In the genomic region with DNA sequence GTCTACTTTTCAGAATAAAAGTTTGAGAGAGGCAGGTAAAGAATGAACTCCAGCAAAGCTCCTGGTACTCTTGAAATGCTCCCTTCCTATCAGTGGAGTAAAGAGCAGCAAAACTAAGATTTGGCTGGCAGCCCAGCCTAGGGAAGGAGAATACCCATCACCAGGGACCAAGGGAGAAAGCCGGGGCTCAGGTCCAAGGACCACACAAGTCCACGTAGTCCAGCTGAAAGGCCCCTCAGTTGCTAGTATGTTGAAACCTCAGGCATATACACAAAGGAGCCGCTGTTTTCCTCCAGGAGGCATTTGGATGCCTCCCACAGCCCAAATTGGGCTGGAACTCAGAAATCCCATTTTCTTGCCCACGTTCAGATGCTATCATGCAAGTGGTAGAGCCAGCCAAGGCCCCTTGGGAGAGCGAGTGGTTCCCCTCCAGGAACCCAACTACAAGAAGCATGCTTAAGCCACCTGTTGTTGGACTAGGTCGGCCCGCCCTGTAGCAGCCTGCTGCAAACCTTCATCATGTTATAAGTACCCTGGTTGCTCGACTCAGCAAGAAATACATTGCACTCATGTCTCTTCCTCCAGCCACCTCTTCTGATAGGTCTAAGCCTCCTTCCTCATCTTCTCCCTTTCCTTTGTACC, we compare ENCODE assay signal across 8 mouse cellular contexts. TPM values are rescaled to one million over a fixed set of nuclear protein-coding genes. Genes with fewer than 3 reads are reported as not detected.
DNase-seq lines count a peak whose midpoint lies in the region; ATAC-seq and TF ChIP-seq lines count a peak whose summit lies in the region.

No protein-coding gene starts in this region.

- H3K4me2 ChIP-seq in forebrain, embryonic 14.5 days (ENCODE audit: low read length) = peak overlapping the region; percentile 90

- peak; percentile 30; the same call in 1 of the 2 replicates for ATAC-seq in forebrain, embryonic 14.5 days
- ATAC-seq in granulocyte monocyte progenitor cell, adult 5-6 weeks (replicated peaks; ENCODE audit: poor library complexity, severe bottlenecking) = no peak

- no peaks in the 10 kb centered on the region for H3K9me3 ChIP-seq in forebrain, embryonic 14.5 days (replicated peaks; ENCODE audit: control insufficient read depth, low read length)

- no peak overlapping the region for H3K27ac ChIP-seq in kidney, adult 2 months (ENCODE audit: insufficient read depth, low read depth, low read length)
- no peak overlapping the region for H3K27ac ChIP-seq in forebrain, embryonic 14.5 days (ENCODE audit: low read depth, low read length)
- H3K27ac ChIP-seq in olfactory bulb, adult 2 months (ENCODE audit: insufficient read depth, low read depth, low read length) = no peak overlapping the region

- peak overlapping the region; percentile 85 for H3K9ac ChIP-seq in forebrain, embryonic 14.5 days (ENCODE audit: low read length)

- DNase-seq in kidney, postnatal 10 days = peak; percentile 4
- no peak for DNase-seq in kidney, adult 2 months
- peak; percentile 64 for DNase-seq in forebrain, embryonic 14.5 days (ENCODE audit: low spot score)
- peak; percentile 17 to 41 for DNase-seq in layer of hippocampus, postnatal 14 days (ENCODE audit: low spot score in 2 of 2)
- DNase-seq in thymus, postnatal 14 days = no peak
- DNase-seq in adrenal gland, adult 8-10 months = no peak

- TF ChIP-seq CTCF in kidney, adult 2 months (conservative IDR thresholded peaks at IDR 0.05; ENCODE audit: insufficient read depth, insufficient read length, low read depth, low read length) = no peak
- no peak for TF ChIP-seq CTCF in olfactory bulb, adult 2 months (IDR thresholded peaks at IDR 0.05; ENCODE audit: insufficient read depth, low read depth, low read length)

- no peaks in the 10 kb centered on the region for H3K4me1 ChIP-seq in kidney, adult 2 months (ENCODE audit: control insufficient read depth, insufficient read depth, low read length)
- peaks cover 5% of the 10 kb centered on the region; the same call in 1 of the 2 replicates for H3K4me1 ChIP-seq in forebrain, embryonic 14.5 days (ENCODE audit: control insufficient read depth, insufficient read depth, low read length)
- H3K4me1 ChIP-seq in olfactory bulb, adult 2 months (ENCODE audit: control insufficient read depth, insufficient read depth, low read length) = peaks cover 7% of the 10 kb centered on the region; the same call in 1 of the 2 replicates

- peaks cover 2% of the 10 kb centered on the region for H3K27me3 ChIP-seq in kidney, adult 2 months (replicated peaks; ENCODE audit: control insufficient read depth, insufficient read depth, low read length)
- H3K27me3 ChIP-seq in forebrain, embryonic 14.5 days (replicated peaks; ENCODE audit: control insufficient read depth, insufficient read depth, low read length) = no peaks in the 10 kb centered on the region

- no peak for TF ChIP-seq POLR2A in kidney, adult 2 months (IDR thresholded peaks at IDR 0.05; ENCODE audit: low read depth, low read length)
- TF ChIP-seq POLR2A in olfactory bulb, adult 2 months (IDR thresholded peaks at IDR 0.05; ENCODE audit: insufficient read depth, low read depth, low read length) = no peak

- 63% methylated on average over 8 of the region's 8 CpGs for WGBS in kidney, adult 2 months
- WGBS in forebrain, embryonic 14.5 days = 33% methylated on average over 8 of the region's 8 CpGs
- 7% methylated on average over 8 of the region's 8 CpGs for WGBS in olfactory bulb, adult 2 months

- H3K36me3 ChIP-seq in kidney, adult 2 months (ENCODE audit: control insufficient read depth, insufficient read depth, low read length) = no peaks in the 10 kb centered on the region
- no peaks in the 10 kb centered on the region for H3K36me3 ChIP-seq in forebrain, embryonic 14.5 days (ENCODE audit: control insufficient read depth, insufficient read depth, low read length)

- no peak overlapping the region for H3K4me3 ChIP-seq in kidney, adult 2 months (ENCODE audit: insufficient read depth, low read depth, low read length)
- H3K4me3 ChIP-seq in forebrain, embryonic 14.5 days (ENCODE audit: low read depth, low read length) = peak overlapping the region; percentile 69
- peak overlapping the region; percentile 80 for H3K4me3 ChIP-seq in olfactory bulb, adult 2 months (ENCODE audit: insufficient read depth, low read depth, low read length)

RNA-seq across cellular contexts. Expression of a gene that starts 1.4 kb away (rescaled TPM):
- polyA plus RNA-seq in kidney, adult 2 months (2012; rRNA removed) = 0.46 and 0.74 TPM in 2 replicates
- 0.91 and 2.1 TPM in 2 replicates for polyA plus RNA-seq in forebrain, embryonic 14.5 days (2014; fragmentation: Nextera tagmentation; extraction: Ambion mirVana)
- 10 to 100 TPM in 1 of 2 experiments, 1 to 10 TPM in 1; 9.9 to 18.7 TPM for total RNA-seq in layer of hippocampus, postnatal 14 days (2021)
- polyA plus RNA-seq in olfactory bulb, adult 2 months (2012; ENCODE audit: insufficient read depth, insufficient read length, low replicate concordance, missing spikeins) = not detected in 2 replicates
- total RNA-seq in granulocyte monocyte progenitor cell, adult 5-6 weeks (2014; fragmentation: Nextera tagmentation) = not detected in 2 replicates
- total RNA-seq in granulocyte monocyte progenitor cell, adult 5-6 weeks (2017) = not detected in 2 replicates
- 10 to 100 TPM in 1 of 4 experiments, 1 to 10 TPM in 3; 7.8 to 18.0 (median 8.9) TPM for total RNA-seq in adrenal gland, adult 8-10 months (2022)

Comparison
In these comparisons a context has a peak if more than half of its experiments do, and no peak if none do; other contexts are left out.
1. DNase-seq: peak in kidney, postnatal 10 days (single experiment), forebrain, embryonic 14.5 days (single experiment) and layer of hippocampus, postnatal 14 days (2 of 2); none in kidney, adult 2 months (single experiment), thymus, postnatal 14 days (single experiment) and adrenal gland, adult 8-10 months (single experiment).
2. RNA of a gene that starts 1.4 kb away (total RNA-seq): 9.9 to 18.7 TPM in layer of hippocampus, postnatal 14 days and 7.8 to 18.0 TPM in adrenal gland, adult 8-10 months; not detected in granulocyte monocyte progenitor cell, adult 5-6 weeks; every median in the first group is over 4 times any median in the second.